Mouse (Mus musculus): Measurements from ENCODE around the gene Zfp750.

DNA sequence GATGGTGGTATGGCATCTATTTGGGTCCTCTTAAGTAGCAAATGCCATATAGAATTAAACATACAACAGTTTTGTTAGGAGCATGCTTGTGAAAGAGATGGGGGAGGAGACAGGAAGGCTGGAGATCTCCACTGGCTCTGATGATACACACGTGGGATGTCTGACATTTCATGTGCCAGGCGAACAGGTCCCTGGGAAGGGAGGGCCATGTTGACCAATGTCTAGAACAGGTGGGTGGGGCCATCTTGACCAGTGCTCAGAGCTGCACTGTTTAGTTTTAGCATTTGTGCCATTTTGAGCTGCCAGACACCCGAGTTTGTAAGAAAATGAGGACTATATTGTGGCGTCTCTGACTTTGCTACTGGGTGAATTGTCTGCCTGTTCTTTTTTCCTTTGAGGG is 10.7 kb downstream of the Zfp750 start:
- TF ChIP-seq CTCF (IDR thresholded peaks at IDR 0.05; ENCODE audit: control insufficient read depth, insufficient read depth, low read length) (no peak), POLR2A (IDR thresholded peaks at IDR 0.05; ENCODE audit: borderline replicate concordance, control insufficient read depth, low read depth, low read length) (no peak)
